Mouse (Mus musculus) cortical plate, adult 2 months (tissue): ENCODE measurements around the gene Ror1. TPM values are rescaled to one million over a fixed set of nuclear protein-coding genes. Genes with fewer than 3 reads are reported as not detected.

Source experiments
- H3K27ac ChIP-seq: fragments of 200-500 bp; 2 replicates; pipeline ENCODE4 v1.5.1; 2012; ENCODE audit warnings: low read length, control low read depth, inconsistent platforms; ENCODE audit not compliant: insufficient read depth
- H3K4me1 ChIP-seq: fragments of 200-500 bp; 2 replicates; pipeline ENCODE4 v1.6.1; 2011; ENCODE audit warnings: low read length; ENCODE audit not compliant: control insufficient read depth, insufficient read depth
- H3K4me3 ChIP-seq: fragments of 200-500 bp; 2 replicates; pipeline ENCODE4 v1.5.1; 2011; ENCODE audit warnings: mild to moderate bottlenecking, low read length, control low read depth; ENCODE audit not compliant: insufficient read depth
- CTCF ChIP-seq: fragments of 200-500 bp; IDR thresholded peaks from 2 replicates; pipeline ENCODE4 v1.5.1; 2011; ENCODE audit warnings: mild to moderate bottlenecking, control low read depth, low read length; ENCODE audit not compliant: insufficient read depth; ENCODE audit errors: extremely low read depth
- POLR2A ChIP-seq: fragments of 200-500 bp; IDR thresholded peaks from 2 replicates; pipeline ENCODE4 v1.6.1; 2011; ENCODE audit warnings: mild to moderate bottlenecking, low read length, control low read depth; ENCODE audit not compliant: insufficient read depth; ENCODE audit errors: extremely low read depth
- polyA plus RNA-seq: library from polyadenylated mRNA; depleted of rRNA; stranded (reverse); fragments of >200 nt; gene quantifications from 2 replicates; pipeline ENCODE4 v1.2.3, GENCODE M21; 2012

Ror1 gene
- polyA plus RNA-seq, 1 experiment = 0.42 TPM

GRCm38 (mm10) chr4:100273356-100273755 is 177.8 kb downstream of the Ror1 start:
- Histone ChIP-seq H3K4me1 (no peaks in the 10 kb centered on the region), H3K27ac (no peak overlapping the region), H3K4me3 (no peak overlapping the region)
- TF ChIP-seq POLR2A = no peak
- no peak for TF ChIP-seq CTCF

GRCm38 (mm10) chr4:100273807-100274480 is 178.4 kb downstream of the Ror1 start:
- no peak for TF ChIP-seq POLR2A
- TF ChIP-seq CTCF = no peak
- H3K4me1 ChIP-seq = no peaks in the 10 kb centered on the region
- H3K4me3 ChIP-seq = no peak overlapping the region
- H3K27ac ChIP-seq = no peak overlapping the region

GRCm38 (mm10) chr4:100276482-100276881 is 180.9 kb downstream of the Ror1 start:
- TF ChIP-seq CTCF (no peak), POLR2A (no peak)
- Histone ChIP-seq H3K4me1 (no peaks in the 10 kb centered on the region), H3K27ac (no peak overlapping the region), H3K4me3 (no peak overlapping the region)

GRCm38 (mm10) chr4:100276970-100277369 is 181.4 kb downstream of the Ror1 start:
- Histone ChIP-seq H3K27ac (no peak overlapping the region), H3K4me3 (no peak overlapping the region), H3K4me1 (no peaks in the 10 kb centered on the region)
- no peak for TF ChIP-seq POLR2A
- TF ChIP-seq CTCF = no peak

- H3K4me1 ChIP-seq = no peaks in the 10 kb centered on the region
- TF ChIP-seq POLR2A (no peak), CTCF (no peak)
- H3K4me3 ChIP-seq = no peak overlapping the region
- H3K27ac ChIP-seq = no peak overlapping the region
Measured at GRCm38 (mm10) chr4:100283171-100283880, 187.7 kb downstream of the Ror1 start.

- H3K4me3 ChIP-seq = no peak overlapping the region
- no peak overlapping the region for H3K27ac ChIP-seq
Measured at GRCm38 (mm10) chr4:100284528-100284927, 188.9 kb downstream of the Ror1 start.

GRCm38 (mm10) chr4:100286111-100286541 is 190.5 kb downstream of the Ror1 start:
- TF ChIP-seq CTCF = no peak
- TF ChIP-seq POLR2A = no peak
- Histone ChIP-seq H3K4me3 (no peak overlapping the region), H3K4me1 (no peaks in the 10 kb centered on the region), H3K27ac (no peak overlapping the region)

More at GRCm38 (mm10) chr4:100284528-100284927, 188.9 kb downstream of the Ror1 start:
- TF ChIP-seq POLR2A (no peak), CTCF (no peak)
- H3K4me1 ChIP-seq = no peaks in the 10 kb centered on the region

- Histone ChIP-seq H3K4me1 (no peaks in the 10 kb centered on the region), H3K27ac (no peak overlapping the region), H3K4me3 (no peak overlapping the region)
- TF ChIP-seq CTCF = no peak
- TF ChIP-seq POLR2A = no peak
Measured at GRCm38 (mm10) chr4:100286800-100287199, 191.2 kb downstream of the Ror1 start.

GRCm38 (mm10) chr4:100287829-100288228 is 192.2 kb downstream of the Ror1 start:
- H3K4me3 ChIP-seq = no peak overlapping the region
- TF ChIP-seq CTCF (no peak), POLR2A (no peak)
- no peaks in the 10 kb centered on the region for H3K4me1 ChIP-seq
- H3K27ac ChIP-seq = no peak overlapping the region
